Mouse (Mus musculus): ENCODE measurements around the gene Gm10135.

GRCm38 (mm10) chr5:72933026-72933675, 41.4 kb downstream of the Gm10135 start:
- no peak for TF ChIP-seq CTCF (IDR thresholded peaks at IDR 0.05; ENCODE audit: low read depth)
- no peak for TF ChIP-seq EP300 (IDR thresholded peaks at IDR 0.05; ENCODE audit: low read depth)

Data from liver, postnatal 0 days (tissue).